Mouse (Mus musculus) embryonic facial prominence, embryonic 10.5 days (tissue): ENCODE measurements around the gene Pigk. TPM values are rescaled to one million over a fixed set of nuclear protein-coding genes. Genes with fewer than 3 reads are reported as not detected.
A peak's percentile ranks its signal among the peaks of the same experiment; 100 is the strongest.

ENCODE experiments used
- DNase-seq: peaks from one replicate; pipeline ENCODE4 v3.0.0-alpha.2; 2017; ENCODE audit warnings: low spot score
- H3K27ac ChIP-seq: fragments of 300-500 bp; sonication (generic); replicated peaks from 2 replicates; pipeline ENCODE4 v1.5.1; 2016; ENCODE audit warnings: mild to moderate bottlenecking
- H3K27me3 ChIP-seq: fragments of 300-500 bp; sonication (generic); replicated peaks from 2 replicates; pipeline ENCODE4 v1.6.1; 2016; ENCODE audit warnings: low read depth, mild to moderate bottlenecking; ENCODE audit not compliant: poor library complexity, severe bottlenecking
- H3K36me3 ChIP-seq: fragments of 300-500 bp; sonication (generic); replicated peaks from 2 replicates; pipeline ENCODE4 v1.6.1; 2016; ENCODE audit warnings: mild to moderate bottlenecking, moderate library complexity
- H3K4me1 ChIP-seq: fragments of 300-500 bp; sonication (generic); 2 replicates; pipeline ENCODE4 v1.6.1; 2016
- H3K4me3 ChIP-seq: fragments of 300-500 bp; sonication (generic); 2 replicates; pipeline ENCODE4 v1.5.1; 2016; ENCODE audit warnings: mild to moderate bottlenecking, moderate library complexity
- H3K9me3 ChIP-seq: fragments of 300-500 bp; sonication (generic); 2 replicates; pipeline ENCODE4 v1.6.1; 2016; ENCODE audit warnings: mild to moderate bottlenecking
- WGBS: fragments of 180-500 bp; shearing (Covaris S2); methylation state at CpG from one replicate; pipeline ENCODE4 v1.1.7; 2016; 5-methylcytosine and 5-hydroxymethylcytosine counted together
- polyA plus RNA-seq: library from polyadenylated mRNA; unstranded; fragments of >200 nt; fragmentation: Nextera tagmentation; extraction: Ambion mirVana; gene quantifications from 2 replicates; pipeline ENCODE4 v1.2.1, GENCODE M21; 2016

The Pigk gene
- polyA plus RNA-seq, 1 experiment from 2014 or later = 34.1 TPM

DNA sequence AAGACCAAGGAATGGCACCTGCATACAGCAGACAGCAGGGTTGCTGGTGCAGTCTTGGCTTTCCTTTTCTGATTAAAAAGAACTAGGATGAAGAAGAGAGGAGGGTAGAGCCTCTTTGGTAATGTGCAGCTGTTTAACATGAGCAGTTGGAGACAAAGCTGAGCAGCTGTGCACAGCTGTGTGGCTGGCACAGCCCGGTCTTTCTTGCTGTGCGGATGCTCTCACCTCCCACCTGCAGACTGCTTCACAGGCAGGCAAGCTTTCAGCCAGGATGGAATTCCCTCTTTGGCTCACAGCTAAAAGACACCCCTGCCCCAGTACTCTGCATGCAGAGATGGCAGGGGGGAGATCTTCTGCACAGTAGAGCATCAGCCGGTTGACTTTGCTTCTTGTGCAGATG is 230.9 kb downstream of the Pigk start:
- 86% methylated on average over 3 of the region's 3 CpGs for WGBS

DNA sequence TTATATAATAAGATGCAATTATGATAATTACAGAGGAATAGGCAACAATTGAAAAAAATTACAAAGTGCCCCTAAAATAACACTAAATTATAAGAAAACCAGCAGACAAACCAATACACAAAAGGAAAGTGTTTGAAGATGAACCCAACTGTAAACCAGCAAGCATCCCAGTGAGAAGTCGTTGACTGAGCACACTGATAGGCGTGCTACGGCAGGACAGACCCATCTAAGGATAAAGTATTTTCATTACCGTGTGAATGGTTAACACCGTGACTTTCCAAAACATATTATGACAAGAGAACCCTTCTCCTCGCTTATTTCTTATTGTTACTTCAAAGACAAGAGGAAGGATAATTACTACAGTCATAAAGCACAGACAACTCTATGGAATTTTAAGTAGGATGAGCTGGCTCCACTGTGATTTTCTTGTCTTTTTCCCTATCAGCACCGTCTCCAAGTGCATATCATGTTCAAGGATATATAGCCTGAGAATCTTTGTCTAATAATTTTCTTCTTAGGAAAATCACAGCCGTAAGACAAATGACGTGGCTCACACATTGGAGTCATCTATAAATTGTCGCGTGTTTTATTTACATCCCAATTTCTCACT is 233.2 kb downstream of the Pigk start:
- H3K4me3 ChIP-seq = no peak overlapping the region

More for the DNA sequence above, 230.9 kb downstream of the Pigk start:
- no peaks in the 10 kb centered on the region for H3K36me3 ChIP-seq
- H3K9me3 ChIP-seq = no peaks in the 10 kb centered on the region
- no peak for DNase-seq
- no peak overlapping the region for H3K27ac ChIP-seq
- H3K4me1 ChIP-seq = peaks cover 8% of the 10 kb centered on the region; the same call in 1 of the 2 replicates
- no peaks in the 10 kb centered on the region for H3K27me3 ChIP-seq
- no peak overlapping the region for H3K4me3 ChIP-seq

DNA sequence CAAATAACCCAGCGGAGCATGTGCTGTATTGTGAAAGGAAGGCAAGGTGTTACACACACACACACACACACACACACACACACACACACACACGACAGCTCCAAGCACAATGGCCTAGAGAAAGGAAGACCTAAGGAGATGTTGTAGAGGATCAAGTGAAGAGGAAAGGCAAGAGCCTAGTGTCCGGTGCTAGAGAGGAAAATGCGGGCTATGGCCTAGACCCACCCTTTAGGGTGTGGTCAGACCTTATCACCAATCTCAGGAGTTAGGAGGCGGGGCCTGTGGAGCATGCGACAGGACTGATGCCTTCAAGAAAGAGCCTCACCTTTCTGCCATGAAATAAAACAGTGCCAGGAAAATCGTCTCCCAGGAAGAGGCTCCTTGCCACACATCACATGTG is 234.7 kb downstream of the Pigk start:
- Histone ChIP-seq H3K9me3 (0 out of 2 replicates have a peak, but pooled peaks cover 4% of the 10 kb centered on the region), H3K4me3 (no peak overlapping the region), H3K4me1 (peaks cover 14% of the 10 kb centered on the region; the same call in 1 of the 2 replicates), H3K27ac (no peak overlapping the region), H3K27me3 (no peaks in the 10 kb centered on the region), H3K36me3 (no peaks in the 10 kb centered on the region)
- no peak for DNase-seq
- WGBS = 91% methylated on average over 7 of the region's 7 CpGs

More for the DNA sequence above, 233.2 kb downstream of the Pigk start:
- DNase-seq = no peak
- H3K4me1 ChIP-seq = peaks cover 17% of the 10 kb centered on the region; the same call in 1 of the 2 replicates
- 0 out of 2 replicates have a peak, but pooled peaks cover 4% of the 10 kb centered on the region for H3K9me3 ChIP-seq
- no peak overlapping the region for H3K27ac ChIP-seq
- no peaks in the 10 kb centered on the region for H3K27me3 ChIP-seq
- 91% methylated on average over 11 of the region's 11 CpGs for WGBS
- H3K36me3 ChIP-seq = no peaks in the 10 kb centered on the region

DNA sequence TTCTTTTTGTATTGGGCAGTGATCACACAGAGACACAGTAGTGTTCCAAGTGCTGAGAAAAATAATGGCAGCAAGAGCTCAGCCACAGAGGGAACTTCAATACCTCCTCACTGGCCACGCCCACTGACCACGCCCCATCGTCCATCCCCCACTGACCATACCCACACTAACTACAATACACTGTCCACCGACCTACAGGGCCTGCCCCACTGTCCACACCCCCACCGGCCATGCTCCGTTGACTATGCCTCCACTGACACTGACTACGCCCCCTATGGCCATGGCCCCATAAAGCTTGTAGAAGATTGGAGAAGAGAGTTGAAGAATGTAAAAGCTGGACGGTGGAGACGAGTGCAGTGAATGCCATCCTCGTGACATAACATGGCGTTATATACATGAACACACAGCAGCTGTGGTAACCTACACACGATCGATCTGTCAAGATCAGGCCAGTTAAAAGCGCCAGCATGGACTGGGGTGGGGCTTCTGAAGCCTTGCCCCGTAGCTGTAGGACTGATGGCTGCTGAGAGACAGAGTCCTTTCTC is 235.4 kb downstream of the Pigk start:
- H3K9me3 ChIP-seq = 0 out of 2 replicates have a peak, but pooled peaks cover 4% of the 10 kb centered on the region
- no peaks in the 10 kb centered on the region for H3K27me3 ChIP-seq
- WGBS = 90% methylated on average over 15 of the region's 15 CpGs
- H3K27ac ChIP-seq = no peak overlapping the region
- H3K36me3 ChIP-seq = no peaks in the 10 kb centered on the region
- H3K4me1 ChIP-seq = peaks cover 14% of the 10 kb centered on the region; the same call in 1 of the 2 replicates
- no peak for DNase-seq
- no peak overlapping the region for H3K4me3 ChIP-seq

- 92% methylated on average over 5 of the region's 5 CpGs for WGBS
- Histone ChIP-seq H3K27me3 (no peaks in the 10 kb centered on the region), H3K27ac (no peak overlapping the region), H3K4me1 (peaks cover 11% of the 10 kb centered on the region; the same call in 1 of the 2 replicates), H3K4me3 (no peak overlapping the region), H3K9me3 (0 out of 2 replicates have a peak, but pooled peaks cover 4% of the 10 kb centered on the region), H3K36me3 (no peaks in the 10 kb centered on the region)
- no peak for DNase-seq
Observed at GRCm38 (mm10) chr3:152950299-152950698, 236.4 kb downstream of the Pigk start.

GRCm38 (mm10) chr3:152950914-152951313 is 237.0 kb downstream of the Pigk start:
- H3K36me3 ChIP-seq = no peaks in the 10 kb centered on the region
- H3K27me3 ChIP-seq = no peaks in the 10 kb centered on the region
- peaks cover 11% of the 10 kb centered on the region; the same call in 1 of the 2 replicates for H3K4me1 ChIP-seq
- DNase-seq = no peak
- WGBS = 91% methylated on average over 9 of the region's 9 CpGs
- H3K9me3 ChIP-seq = 0 out of 2 replicates have a peak, but pooled peaks cover 4% of the 10 kb centered on the region
- H3K27ac ChIP-seq = no peak overlapping the region
- H3K4me3 ChIP-seq = no peak overlapping the region

DNA sequence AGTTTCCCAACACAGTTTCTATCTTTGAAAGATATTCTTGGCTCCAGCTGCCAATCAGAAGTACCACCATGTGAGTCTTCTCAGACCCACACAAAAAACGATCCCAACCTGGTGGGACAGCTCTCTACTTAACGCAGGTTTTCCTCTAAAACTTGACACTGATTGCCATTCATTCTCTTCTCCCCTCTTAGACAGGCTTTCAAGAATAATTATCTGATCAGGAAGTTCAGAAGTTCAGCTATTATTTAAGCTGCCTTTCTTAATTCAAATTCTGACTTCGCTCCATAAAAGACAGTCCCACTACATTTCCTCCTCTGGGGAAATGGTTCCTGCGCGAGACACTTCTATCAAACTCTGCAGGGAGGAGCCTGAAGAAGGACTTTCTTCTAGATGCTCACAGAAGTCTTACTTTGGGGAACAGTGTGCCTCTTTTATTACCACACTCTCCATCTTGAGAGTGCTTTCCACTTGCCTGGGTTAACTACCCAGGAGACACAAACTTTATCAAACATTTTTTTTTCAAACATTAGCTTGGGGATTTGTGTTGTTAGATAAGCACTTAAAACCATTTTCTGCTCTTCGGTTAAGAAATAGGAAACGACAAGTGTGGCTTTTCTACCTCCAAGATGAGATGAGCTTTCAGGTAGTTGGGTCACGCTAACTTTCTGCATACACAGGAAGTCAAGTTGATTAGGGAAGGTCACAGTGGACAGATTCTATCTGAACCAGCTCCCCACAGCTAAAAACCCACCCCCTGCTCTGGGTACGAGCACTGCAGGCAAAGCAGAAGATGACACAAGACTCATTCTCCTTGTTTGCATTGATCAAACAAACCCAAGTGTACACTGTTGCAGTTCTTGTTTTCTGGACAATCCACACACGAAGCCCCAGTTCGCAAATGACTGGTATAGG is 238.0 kb downstream of the Pigk start:
- no peak overlapping the region for H3K27ac ChIP-seq
- no peaks in the 10 kb centered on the region for H3K27me3 ChIP-seq
- H3K9me3 ChIP-seq = 0 out of 2 replicates have a peak, but pooled peaks cover 4% of the 10 kb centered on the region
- 65% methylated on average over 11 of the region's 11 CpGs for whole genome bisulfite sequencing
- H3K4me1 ChIP-seq = peaks cover 11% of the 10 kb centered on the region; the same call in 1 of the 2 replicates
- no peak for DNase-seq
- H3K36me3 ChIP-seq = no peaks in the 10 kb centered on the region
- H3K4me3 ChIP-seq = no peak overlapping the region

DNA sequence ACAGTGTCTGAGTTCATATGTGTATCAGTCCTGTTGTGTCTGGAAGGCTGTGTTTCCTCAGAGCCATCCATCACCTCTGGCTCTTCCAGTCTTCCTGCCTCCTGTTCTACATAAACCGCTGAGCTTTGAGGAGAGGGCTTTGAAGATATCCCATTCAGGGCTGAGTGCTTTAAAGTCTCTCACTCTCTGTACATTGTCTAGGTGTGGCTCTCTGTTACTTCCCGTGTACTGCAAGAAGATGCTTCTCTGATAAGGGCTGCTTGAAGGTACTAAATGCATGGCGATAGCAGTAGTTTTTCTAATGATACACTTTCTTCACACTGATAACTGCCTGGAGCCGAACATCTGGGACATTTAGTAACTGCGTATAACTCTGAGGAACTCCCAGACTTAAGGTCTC is 242.1 kb downstream of the Pigk start:
- Histone ChIP-seq H3K4me3 (no peak overlapping the region), H3K27me3 (no peaks in the 10 kb centered on the region), H3K27ac (no peak overlapping the region), H3K36me3 (no peaks in the 10 kb centered on the region), H3K9me3 (0 out of 2 replicates have a peak, but pooled peaks cover under 1% of the 10 kb centered on the region), H3K4me1 (peaks cover 11% of the 10 kb centered on the region; the same call in 1 of the 2 replicates)
- DNase-seq = no peak
- WGBS = 85% methylated on average over 5 of the region's 5 CpGs

DNA sequence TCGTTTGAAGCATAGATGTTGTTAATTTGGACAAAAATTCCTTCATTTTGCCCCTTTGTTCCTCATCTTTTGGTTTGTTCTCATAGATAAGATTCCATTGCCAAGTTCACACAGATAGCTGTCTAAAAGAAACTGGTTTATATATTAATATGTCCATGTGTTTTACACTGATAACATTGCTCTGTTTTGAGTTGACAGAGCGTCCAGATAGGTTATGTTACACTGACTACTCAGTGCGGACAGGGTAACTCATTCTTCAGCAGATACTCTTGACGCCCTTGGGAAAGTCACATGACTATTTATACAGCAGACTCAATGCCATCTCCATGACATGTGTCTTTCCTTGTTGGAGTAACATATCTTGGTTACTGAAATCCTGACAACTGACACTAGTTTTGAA is 242.9 kb downstream of the Pigk start:
- no peak for DNase-seq
- no peak overlapping the region for H3K27ac ChIP-seq
- 91% methylated on average over 4 of the region's 4 CpGs for WGBS
- no peaks in the 10 kb centered on the region for H3K36me3 ChIP-seq
- H3K4me1 ChIP-seq = peaks cover 6% of the 10 kb centered on the region; the same call in 1 of the 2 replicates
- no peaks in the 10 kb centered on the region for H3K9me3 ChIP-seq
- no peaks in the 10 kb centered on the region for H3K27me3 ChIP-seq
- H3K4me3 ChIP-seq = no peak overlapping the region

- Histone ChIP-seq H3K9me3 (no peaks in the 10 kb centered on the region), H3K36me3 (no peaks in the 10 kb centered on the region), H3K27ac (no peak overlapping the region), H3K4me3 (no peak overlapping the region), H3K27me3 (no peaks in the 10 kb centered on the region), H3K4me1 (no peaks in the 10 kb centered on the region)
- DNase-seq = peak; percentile 71
- WGBS = 67% methylated on average over 11 of the region's 11 CpGs
Observed at GRCm38 (mm10) chr3:152958358-152959150, 244.7 kb downstream of the Pigk start.

DNA sequence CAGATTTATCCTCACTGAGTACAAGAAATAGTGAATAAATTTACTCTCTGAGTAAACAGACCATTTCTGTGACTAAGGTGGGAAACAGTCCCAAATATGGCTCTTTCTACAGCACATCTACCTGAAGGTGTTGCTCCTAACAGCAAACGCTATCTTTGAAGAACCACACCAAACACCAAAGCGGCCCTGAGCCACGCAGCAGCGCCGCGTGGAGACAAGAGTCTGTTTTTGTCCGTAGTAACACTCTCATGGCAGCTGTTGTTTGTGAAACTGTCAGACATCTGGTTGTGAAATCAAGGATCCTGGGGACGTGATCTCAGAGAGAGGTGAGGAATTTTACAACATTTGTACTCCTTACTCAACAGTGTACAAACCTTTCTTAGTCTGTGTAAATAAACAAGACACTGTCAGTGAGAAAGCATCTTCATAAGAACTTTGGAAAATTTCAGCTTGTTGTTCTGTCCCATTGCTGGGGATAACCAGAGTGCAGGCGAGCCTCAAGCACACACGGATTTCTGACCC is 248.0 kb downstream of the Pigk start:
- Histone ChIP-seq H3K27me3 (no peaks in the 10 kb centered on the region), H3K36me3 (no peaks in the 10 kb centered on the region), H3K9me3 (no peaks in the 10 kb centered on the region), H3K27ac (no peak overlapping the region), H3K4me1 (no peaks in the 10 kb centered on the region), H3K4me3 (no peak overlapping the region)
- DNase-seq = no peak
- whole genome bisulfite sequencing = 80% methylated on average over 10 of the region's 10 CpGs
